Mouse (Mus musculus) A20 (cell line): Measurements from ENCODE around the gene Ptpn7.
"Not testable (repeated sequence)": the region's sequence is repeated elsewhere in the genome, so short reads cannot be mapped to it uniquely, and the experiment has no call there.

ENCODE experiments used
- DNase-seq: peaks from one replicate; pipeline ENCODE4 v3.0.0-alpha.2; 2011; ENCODE audit warnings: low read depth, low spot score

The Ptpn7 gene

DNA sequence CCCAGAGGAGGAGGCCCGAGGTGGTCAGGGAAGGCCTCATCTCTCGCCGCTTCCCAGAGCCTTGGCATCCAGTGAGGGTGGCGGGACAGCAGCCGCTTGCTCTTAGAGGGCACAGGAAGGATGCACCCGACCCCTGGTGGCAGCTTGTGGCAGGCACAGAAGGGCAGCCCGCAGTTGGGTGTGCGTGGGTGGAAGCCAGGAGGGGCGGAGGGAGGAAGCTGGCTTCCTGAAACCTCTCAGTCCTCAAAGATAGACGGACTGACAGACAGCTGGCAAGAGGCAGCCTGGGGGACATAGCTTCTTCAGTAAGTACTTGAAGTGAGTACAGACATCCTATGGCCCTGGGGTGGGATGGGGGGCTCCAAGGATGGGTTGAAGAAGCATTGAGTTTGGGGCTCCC is at the start of gene Ptpn7:
Gene Ptpn7 (plus strand): TSS at position 228 of the 400 bp plus-strand sequence.
- DNase-seq = peak; percentile 88

DNA sequence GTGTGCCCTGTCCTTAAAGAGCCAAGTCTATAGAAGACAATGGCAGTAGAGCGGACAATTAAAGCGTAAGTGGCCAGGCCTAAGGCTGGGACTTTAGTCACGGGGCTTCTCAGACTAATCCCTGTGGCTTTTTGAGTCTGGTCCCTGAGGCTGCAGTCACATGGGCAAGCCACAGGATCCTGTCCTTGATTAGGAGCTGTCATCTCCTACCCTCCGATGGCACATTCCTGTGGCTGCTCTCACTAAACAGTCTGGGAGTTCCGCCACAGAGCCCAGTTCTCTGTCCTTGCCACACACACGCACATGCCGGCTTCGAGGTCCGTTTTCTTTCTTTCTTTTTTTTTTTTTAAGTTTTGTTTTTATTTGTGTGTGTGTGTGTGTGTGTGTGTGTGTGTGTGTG is 49.0 kb upstream of the Ptpn7 start:
- no peak for DNase-seq

DNA sequence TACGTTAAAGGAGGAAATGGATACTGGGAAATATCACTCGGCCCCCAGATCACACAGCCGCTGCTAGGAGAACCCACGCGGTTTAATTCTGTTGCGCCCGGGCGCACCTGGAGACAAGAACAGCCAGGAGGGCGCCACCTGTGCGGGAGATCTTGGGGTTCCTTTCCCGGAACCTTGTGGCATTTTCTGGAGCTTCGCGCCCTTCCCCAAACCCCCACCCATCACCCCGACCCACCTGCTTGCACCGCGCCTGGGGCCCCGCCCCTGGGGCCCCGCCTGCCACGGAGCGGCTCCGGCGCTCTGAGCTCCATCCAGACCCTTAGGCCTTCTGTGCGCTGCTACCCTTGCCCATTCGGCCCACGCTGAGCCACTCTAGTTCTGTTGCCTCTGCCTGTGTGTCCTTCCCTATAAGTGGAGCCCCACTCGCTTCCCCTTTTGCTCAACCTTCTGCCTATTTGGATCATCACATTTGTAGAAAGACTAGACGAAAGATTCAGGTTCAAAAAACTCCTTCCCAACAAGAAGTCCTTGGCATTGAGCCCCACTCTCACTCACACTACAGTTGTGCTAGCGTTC is 47.1 kb upstream of the Ptpn7 start:
- DNase-seq = no peak

DNA sequence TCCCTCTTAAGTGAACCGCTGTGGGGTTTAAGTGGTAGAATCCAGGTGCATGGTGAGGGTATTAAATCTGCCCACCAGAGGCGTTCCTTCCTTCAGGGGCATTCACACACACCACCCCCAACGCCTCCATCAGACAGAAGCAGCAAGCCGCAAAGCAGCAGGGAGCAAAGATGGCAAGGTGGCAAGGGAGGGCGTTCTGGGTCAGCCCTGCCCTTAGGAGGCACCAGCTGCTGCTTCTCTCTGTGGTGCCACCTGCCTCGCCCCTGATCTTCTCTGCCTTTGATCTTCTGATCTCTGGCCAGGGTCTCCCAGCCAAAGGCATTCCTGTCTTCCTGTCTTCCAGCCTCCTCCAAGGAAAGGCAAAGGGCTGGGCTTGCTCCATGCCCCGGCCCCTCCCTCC is 46.5 kb upstream of the Ptpn7 start:
- no peak for DNase-seq

DNA sequence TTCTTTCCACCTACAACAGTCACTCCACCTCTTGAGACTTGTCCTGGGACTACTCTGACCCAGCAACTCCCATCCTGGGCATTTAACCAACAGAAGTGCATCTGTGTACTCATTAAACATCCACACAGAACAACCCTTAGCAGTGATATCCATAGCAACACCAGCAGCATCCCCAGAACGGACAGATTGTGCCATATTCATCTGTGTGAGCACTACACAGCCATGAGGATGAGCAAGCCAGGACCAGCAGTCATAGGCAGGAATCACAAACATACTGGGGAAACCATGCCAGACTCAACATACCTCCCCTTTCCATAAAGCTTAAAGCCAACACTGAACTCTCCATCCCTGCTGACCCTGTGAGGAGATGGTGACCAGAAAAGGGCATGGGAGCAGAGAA is 45.1 kb upstream of the Ptpn7 start:
- no peak for DNase-seq

DNA sequence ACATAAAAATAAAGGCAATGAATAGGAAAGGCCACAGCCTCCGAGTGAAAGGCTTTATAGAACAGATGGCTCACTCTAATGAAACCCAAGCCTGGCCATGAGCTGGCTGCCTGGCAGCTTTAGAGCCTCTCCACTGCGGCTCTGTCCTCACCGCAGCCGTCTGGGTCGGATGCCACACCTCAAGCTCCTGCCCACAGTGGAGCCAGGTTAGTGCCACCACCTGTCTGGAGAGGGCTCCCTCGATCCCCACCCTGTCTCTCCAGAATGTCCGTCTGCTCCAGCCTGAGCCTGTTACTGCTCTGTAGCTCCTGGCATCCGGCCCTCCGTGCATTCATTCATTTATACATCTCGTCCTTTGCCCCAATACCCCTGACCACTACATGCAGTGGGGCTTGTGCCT is 42.9 kb upstream of the Ptpn7 start:
- DNase-seq = no peak

GRCm38 (mm10) chr1:135090914-135091313 is 41.6 kb upstream of the Ptpn7 start:
- peak; percentile 91 for DNase-seq

GRCm38 (mm10) chr1:135094723-135095122 is 37.8 kb upstream of the Ptpn7 start:
- peak; percentile 76 for DNase-seq

DNA sequence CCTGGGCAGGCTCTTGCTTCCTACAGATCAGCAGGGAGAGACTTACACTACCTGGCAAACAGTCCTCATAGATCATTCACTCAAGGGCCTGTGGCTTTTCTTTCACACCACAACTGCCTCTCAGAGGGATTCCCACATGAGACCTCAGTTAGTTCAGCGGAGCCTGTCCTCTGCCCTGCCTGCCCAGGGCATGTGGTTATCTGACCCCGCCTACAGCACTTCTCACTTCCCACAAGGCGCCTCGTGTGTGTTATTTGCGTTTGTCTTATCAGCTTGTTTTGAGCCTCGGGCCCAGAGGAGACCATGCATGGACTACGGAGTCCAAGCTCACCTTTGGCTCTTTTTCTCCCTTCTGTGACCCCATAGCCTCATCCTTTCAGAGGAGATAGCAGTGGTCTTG is 37.3 kb upstream of the Ptpn7 start:
- DNase-seq = peak; percentile 84

- DNase-seq = no peak
Measured at GRCm38 (mm10) chr1:135096312-135096711, 36.2 kb upstream of the Ptpn7 start.

DNA sequence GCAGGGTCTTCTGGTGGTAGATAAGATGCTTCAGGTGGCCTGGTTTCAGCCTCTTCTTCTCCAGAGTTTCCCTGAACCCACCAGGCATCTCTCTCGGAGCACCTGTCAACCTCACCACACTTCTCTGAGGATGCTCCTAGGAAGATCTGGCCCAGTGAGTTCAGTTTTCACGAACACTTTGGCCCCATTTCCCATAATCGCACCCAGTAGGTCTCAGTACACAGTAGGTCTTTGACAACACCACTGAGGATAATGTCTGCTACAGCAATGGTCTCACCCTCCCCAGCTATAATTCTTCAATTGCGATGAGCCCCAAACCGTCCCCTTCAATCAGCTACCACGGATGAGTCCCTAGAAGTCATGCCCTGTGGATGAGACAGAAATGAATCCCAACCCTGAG is 35.1 kb upstream of the Ptpn7 start:
- DNase-seq = no peak

- no peak for DNase-seq
Measured at GRCm38 (mm10) chr1:135098441-135098840, 34.1 kb upstream of the Ptpn7 start.

GRCm38 (mm10) chr1:135100400-135100799 is 32.1 kb upstream of the Ptpn7 start:
- DNase-seq = no peak

GRCm38 (mm10) chr1:135105124-135105523 is 27.4 kb upstream of the Ptpn7 start, which contains the start of gene Lgr6:
Gene Lgr6, minus strand, starts transcription at chr1:135105276.
- no peak for DNase-seq

- DNase-seq = peak; percentile 75
Measured at GRCm38 (mm10) chr1:135105951-135106350, 26.5 kb upstream of the Ptpn7 start.

DNA sequence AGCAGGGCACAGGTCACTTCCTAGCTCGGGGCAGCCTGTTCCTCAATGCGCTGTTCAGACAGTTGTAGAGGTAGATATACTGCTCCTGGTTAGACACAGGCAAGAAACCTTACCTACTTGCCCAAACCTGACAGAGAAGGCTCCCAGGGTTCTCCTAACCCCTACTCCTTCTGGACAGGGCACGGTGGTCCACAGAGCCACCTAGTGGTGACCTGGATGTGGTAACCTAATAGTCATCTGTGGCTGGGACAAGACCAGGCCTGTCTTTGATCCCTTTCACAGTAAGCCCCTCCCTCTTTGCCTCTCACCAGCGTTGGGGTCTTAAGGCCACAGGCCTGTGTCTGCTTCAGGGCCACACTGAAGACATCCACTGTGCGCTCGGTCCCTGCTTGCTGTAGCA is 23.9 kb upstream of the Ptpn7 start:
- DNase-seq = peak; percentile 62

GRCm38 (mm10) chr1:135110075-135110474 is 22.4 kb upstream of the Ptpn7 start:
- peak; percentile 40 for DNase-seq

DNA sequence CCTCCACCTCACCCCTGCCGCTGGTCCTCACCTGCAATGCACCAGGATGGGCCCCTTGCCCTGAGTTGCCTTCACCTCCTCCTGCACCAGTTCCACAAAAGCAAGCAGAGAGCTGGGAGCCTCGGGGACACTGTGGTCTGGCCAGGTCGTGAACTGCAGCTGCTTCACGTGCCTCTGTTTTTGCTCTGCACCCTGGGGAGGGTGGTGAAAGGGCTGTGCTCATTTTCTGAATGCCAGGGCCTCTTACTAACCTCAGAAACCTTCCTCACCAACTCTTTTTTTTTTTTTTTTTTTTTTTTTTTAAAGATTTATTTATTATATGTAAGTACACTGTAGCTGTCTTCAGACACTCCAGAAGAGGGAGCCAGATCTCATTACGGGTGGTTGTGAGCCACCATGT is 21.2 kb upstream of the Ptpn7 start:
- not testable (repeated sequence) for DNase-seq

GRCm38 (mm10) chr1:135112661-135113060 is 19.8 kb upstream of the Ptpn7 start:
- peak; percentile 73 for DNase-seq

DNA sequence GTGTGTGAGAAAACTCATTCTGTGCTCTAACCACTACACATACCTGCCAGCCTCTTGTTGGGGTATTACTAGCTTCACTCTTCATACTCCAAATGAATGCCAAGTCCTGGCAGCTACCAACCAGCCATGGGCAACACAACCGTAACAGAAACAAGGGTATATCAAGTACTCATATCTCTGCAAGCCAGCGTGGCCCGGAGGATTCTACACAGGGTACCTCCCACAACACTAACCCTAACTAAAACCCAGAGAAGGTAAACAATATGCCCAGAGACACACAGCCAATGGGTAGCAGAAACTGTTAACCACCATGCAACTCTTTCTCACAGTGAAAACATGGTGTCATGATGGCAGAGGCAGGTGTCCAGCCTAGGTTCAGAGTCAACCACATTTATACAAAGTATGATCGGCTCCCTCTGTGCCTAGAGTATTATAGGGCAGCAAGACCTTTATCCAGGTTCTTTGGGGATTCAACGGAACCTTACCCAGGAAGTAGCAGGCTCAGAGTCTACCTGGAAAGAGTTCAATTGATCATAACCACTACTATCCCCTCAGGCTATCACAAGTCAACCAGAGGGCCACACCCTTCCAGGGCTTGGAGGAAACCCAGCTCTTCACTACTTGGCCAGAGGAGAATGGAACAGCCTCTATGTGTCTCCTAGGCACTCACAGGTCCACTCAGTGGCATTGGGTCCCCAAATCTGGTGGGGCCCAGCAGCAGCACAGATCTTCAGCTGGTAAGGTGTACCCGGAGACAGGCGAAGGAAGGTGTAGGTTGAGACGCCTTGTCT is 7.7 kb upstream of the Ptpn7 start:
- DNase-seq = no peak

- DNase-seq = no peak
Measured at GRCm38 (mm10) chr1:135125990-135126389, 6.5 kb upstream of the Ptpn7 start.

DNA sequence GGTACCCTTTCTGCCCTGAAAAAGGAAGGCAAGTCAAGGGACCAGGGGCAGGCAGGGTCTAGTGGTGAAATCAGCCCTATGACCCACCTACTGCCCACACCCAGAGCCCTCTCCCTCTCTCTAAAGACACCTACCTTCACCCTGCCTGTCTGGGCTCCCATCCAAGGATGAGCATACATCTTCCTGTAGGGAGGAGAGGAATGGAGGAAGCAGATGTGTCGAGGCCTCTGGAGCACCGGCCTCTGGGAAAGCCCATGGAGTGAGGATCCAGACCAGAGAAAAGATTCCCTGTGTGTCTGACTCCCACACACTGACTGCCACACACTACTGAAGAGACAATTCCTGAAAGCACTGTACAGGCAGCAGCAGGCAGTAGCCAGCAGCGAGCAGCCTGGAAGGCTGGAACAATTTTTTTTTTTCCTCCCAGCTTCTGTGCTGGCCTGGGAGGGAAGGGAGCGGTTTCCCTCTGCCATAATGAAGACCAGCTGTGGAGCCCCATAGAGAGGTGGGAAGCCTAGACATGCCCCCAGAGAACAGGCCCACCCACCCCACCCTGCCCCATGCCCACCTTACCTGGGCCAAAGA is 6.0 kb upstream of the Ptpn7 start:
- no peak for DNase-seq

- DNase-seq = no peak
Measured at GRCm38 (mm10) chr1:135128011-135128441, 4.5 kb upstream of the Ptpn7 start.
